Mouse (Mus musculus) ES-E14 (cell line): ENCODE measurements around the gene Gm11146.

Experiments used
- CHD2 ChIP-seq: IDR thresholded peaks from 2 replicates; pipeline ENCODE4 v1.6.1; 2014; ENCODE audit warnings: mild to moderate bottlenecking, low read depth, low read length, inconsistent platforms
- HCFC1 ChIP-seq: IDR thresholded peaks from 2 replicates; pipeline ENCODE4 v1.6.1; 2012; ENCODE audit warnings: low read length, inconsistent platforms, borderline replicate concordance; ENCODE audit not compliant: insufficient read depth
- MAFK ChIP-seq: IDR thresholded peaks from 2 replicates; pipeline ENCODE4 v1.6.1; 2014; ENCODE audit warnings: mild to moderate bottlenecking, low read depth, low read length, inconsistent platforms; ENCODE audit not compliant: insufficient read depth
- ZC3H11A ChIP-seq: IDR thresholded peaks from 2 replicates; pipeline ENCODE4 v1.6.1; 2012; ENCODE audit warnings: low read depth, mild to moderate bottlenecking, inconsistent platforms, low read length, borderline replicate concordance
- ZNF384 ChIP-seq: IDR thresholded peaks from 2 replicates; pipeline ENCODE4 v1.6.1; 2012; ENCODE audit warnings: low read depth, low read length, inconsistent platforms

DNA sequence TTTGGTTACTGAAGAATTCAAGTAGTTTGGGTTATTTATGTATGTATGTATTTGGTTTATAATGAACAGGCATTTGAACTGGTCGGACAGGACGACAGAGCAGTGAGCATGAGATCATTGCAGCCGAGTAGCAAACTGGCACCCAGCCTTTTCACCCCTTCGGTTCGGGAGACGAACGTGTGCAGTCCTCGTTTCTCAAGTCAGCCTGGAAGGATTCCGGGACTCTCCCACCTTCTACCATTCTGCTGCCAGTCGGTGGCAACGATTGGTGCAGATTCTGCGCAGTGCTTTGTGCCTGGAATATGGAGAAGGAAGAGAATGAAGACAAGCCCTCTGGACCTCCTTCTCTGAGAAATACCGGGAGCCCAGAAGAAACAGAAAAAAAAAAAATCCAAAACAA lies 7.3 kb downstream of the Gm11146 start:
- TF ChIP-seq ZNF384 (no peak), CHD2 (no peak), HCFC1 (no peak), ZC3H11A (no peak), MAFK (no peak)
